Mouse (Mus musculus) adrenal gland, adult 2 months (tissue): ENCODE measurements at regions not wholly inside any gene's neighbourhood (a gene's known extent, or its start where the extent isn't known, plus 50 kb on each side); places are given as distances from the start of the nearest gene placed in this dataset.
A peak's percentile ranks its signal among the peaks of the same experiment; 100 is the strongest.

Source experiments
- DNase-seq: peaks from one replicate; pipeline ENCODE4 v3.0.0; 2021

GRCm38 (mm10) chr1:52397460-52397859 lies 103.0 kb downstream of the Nab1 start:
- DNase-seq, result no peak

DNA sequence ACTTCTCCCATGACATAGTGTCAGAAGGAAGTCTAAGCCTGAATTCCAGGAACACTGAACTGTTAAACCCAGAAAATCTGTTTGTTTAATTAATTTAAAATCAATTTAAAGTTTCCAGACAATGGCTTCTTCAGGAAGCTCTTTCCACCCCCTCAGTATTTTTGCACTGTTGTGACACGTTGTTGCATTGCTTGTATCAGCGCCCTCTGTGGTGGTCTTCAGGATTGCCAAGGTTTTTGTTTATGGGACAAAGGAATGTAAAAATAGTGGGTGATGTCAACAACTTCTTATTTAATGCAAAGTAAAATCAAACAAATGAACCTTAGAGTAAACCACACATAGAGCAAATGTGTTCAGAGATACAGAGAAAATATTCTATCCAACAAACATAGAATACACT lies 107.5 kb downstream of the Nab1 start:
- DNase-seq, result no peak

DNA sequence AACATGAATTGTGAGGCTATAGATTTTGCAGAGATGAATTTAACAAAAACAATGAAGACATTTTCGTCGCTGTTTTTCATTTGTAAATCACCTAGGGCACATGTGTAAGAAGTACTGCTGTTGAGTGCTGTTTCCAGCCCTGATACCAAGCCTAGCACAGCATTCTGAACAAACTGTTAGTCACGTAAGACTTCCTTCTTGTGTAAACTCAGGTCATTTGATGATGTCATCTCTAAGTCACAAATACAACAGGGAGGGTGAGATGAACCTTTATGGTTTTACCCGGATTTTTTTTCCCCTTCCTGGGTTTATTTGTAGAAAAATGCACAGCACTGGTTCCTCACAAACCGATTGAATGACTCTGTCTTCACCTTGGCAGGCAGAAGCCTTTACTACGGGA lies 111.6 kb downstream of the Nab1 start:
- DNase-seq, result no peak

DNA sequence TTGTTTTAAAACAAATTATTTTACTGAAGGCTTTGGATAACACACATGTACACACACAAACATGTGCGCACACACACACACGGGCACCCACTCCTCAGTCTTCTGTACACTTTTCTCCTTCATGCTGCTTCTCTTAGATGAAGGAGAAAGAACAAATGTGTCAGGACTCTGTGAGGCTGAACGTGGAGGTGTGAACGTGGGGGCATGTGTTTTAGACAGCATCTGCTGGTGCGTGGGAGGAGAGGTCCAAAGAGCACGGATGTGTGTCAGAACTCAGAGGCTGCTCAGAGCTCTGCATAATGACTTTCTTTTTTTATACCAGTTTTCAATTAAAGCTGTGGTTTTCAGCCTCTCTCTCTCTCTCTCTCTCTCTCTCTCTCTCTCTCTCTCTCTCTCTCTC lies 112.4 kb downstream of the Nab1 start:
- DNase-seq, result no peak

DNA sequence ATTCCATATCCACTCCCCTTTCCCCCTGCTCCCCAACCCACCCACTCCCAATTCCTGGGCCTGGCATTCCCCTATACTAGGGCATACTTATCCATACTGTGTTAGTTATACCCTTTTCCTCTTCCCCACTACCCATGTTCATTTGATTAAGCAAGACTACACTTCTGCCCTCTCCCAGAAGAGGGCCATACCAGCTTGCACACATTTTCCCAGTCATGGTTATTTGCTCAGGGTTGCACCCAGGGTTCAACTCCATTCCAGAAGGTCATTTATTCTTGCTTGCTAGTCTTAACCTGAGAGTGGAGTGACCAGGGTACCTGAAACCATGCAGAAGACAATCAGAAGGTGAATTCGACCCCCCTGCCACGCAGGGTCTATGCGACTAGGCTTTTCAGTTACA lies 113.4 kb downstream of the Nab1 start:
- DNase-seq, result no peak

DNA sequence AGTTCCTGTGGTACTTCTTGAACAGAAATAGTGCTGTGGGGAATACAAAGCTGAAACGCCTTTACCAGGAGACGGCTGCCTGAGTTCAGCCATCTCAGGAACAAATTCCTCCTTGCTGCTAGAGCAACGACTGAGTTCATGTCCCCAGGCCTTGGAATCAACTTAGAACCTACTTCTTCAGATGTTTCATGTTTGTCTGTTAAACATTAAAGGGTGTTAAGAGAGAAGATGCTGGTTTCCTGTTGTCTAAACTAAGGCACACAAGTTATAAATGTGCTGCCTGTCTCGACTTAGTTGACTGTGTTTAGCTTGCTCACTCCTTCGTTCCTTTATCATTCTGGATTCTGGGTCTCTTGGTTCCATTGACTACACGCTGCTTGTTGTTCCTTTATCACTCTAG lies 125.2 kb downstream of the Nab1 start:
- DNase-seq, result no peak

GRCm38 (mm10) chr1:52374666-52375065 lies 125.8 kb downstream of the Nab1 start:
- DNase-seq, result no peak

GRCm38 (mm10) chr1:52373817-52374216 lies 126.7 kb downstream of the Nab1 start:
- DNase-seq, result no peak

- DNase-seq, result peak; percentile 72
Measured at GRCm38 (mm10) chr1:52366386-52366785, 133.4 kb upstream of the Gls start.

GRCm38 (mm10) chr1:52363625-52364024 lies 130.6 kb upstream of the Gls start:
- DNase-seq, result no peak

DNA sequence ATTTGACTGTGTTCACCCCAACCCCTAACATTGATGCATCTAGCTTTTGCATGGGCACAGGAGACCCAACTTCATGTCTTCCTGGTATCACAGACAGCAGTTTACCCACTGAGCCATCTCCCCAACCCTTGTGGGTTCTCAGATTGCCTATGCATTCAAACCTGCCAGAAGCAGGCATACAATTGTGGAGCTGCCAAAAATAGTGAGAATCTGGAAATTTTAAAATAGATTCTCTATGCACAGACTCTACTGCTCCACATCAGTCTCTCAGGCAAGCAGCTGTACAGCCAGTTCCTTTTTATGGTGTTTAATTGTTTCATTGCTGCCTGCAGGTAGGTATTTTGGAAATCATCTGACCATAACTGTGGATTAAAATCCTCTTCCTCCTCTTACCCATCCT lies 129.9 kb upstream of the Gls start:
- no peak for DNase-seq

- DNase-seq, result peak; percentile 94
Measured at GRCm38 (mm10) chr1:52354041-52354582, 121.1 kb upstream of the Gls start.

DNA sequence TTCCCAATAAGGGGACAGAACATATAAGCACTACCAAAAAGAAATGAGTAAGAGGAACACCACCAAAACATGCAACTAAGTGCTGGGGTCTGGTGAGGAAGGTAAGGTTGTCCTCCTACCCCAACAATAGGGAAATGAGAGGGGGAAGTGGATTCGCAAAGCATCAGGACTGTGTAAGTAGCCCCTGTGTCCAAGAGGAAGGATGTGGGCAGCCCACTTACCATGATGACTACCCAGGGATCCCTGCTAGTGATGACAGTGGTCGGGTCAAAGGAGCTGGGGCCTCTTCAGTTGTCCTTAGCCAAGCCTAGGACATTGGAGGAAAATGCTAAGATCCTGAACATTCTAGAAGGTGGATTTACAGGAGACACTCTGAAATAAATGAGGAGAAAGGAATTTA lies 109.1 kb upstream of the Gls start:
- DNase-seq, result no peak

DNA sequence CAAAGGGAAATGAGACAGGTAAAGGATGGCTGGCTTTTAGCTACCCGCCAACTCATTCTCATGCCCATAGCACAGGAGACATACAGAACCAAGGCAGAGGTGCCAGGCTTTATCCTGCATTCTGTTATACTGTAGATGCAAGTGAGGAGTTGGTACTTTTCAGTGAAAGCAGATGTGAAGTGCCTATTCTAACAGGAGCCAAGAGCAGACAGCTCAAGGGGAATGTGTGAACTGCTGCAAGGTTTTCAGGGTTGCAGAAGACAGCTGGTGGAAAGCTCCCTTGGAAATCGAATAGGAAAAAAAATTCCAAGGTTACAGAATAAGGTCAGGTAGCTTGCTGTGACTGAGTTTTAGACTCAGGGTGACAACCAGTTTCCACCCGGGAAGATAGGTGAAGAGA lies 105.7 kb upstream of the Gls start:
- peak; percentile 19 for DNase-seq

- no peak for DNase-seq
Measured at GRCm38 (mm10) chr1:52338243-52338642, 105.2 kb upstream of the Gls start.

- peak; percentile 54 for DNase-seq
Measured at GRCm38 (mm10) chr1:52336696-52337095, 103.7 kb upstream of the Gls start.

- DNase-seq, result no peak
Measured at GRCm38 (mm10) chr1:52332013-52332412, 99.0 kb upstream of the Gls start.

- peak; percentile 86 for DNase-seq
Measured at GRCm38 (mm10) chr1:52331442-52331841, 98.4 kb upstream of the Gls start.

GRCm38 (mm10) chr1:52330496-52330895 lies 97.5 kb upstream of the Gls start:
- no peak for DNase-seq

- DNase-seq, result no peak
Measured at GRCm38 (mm10) chr1:52328507-52328906, 95.5 kb upstream of the Gls start.

- DNase-seq, result peak; percentile 56
Measured at GRCm38 (mm10) chr1:52324356-52324755, 91.3 kb upstream of the Gls start.

DNA sequence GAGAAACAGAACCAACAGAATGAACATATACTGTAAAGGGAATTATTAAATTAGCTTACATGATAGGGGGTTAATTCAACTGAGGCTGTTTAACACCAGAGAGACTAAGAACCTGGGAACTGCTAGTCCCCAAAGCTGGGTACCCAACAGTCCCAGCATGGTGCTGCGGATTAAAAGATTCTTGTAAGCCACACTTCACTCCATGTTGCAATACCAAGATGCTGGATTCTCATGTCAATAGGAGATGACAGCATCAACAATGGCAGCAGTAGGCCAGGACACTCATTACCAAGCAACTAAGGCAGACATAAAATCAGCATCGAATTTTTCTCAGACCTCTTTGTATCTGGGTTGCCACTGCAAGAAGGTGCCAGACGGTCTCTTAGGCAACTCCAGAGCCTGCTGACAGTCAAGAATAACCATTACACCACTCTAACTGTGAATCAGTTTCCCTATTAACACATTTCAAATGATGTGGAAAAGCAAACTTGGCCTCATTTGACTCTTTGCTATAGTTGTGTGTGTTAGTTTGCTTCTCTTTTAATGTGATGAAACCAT lies 79.1 kb upstream of the Gls start:
- no peak for DNase-seq

GRCm38 (mm10) chr1:52306892-52307291 lies 73.9 kb upstream of the Gls start:
- no peak for DNase-seq
